Mouse (Mus musculus) T-cell, adult 2 months (primary cell): ENCODE results near the gene Foxd2.
A peak's percentile ranks its signal among the peaks of the same experiment; 100 is the strongest.

ENCODE experiments used
- DNase-seq: peaks from one replicate; pipeline ENCODE4 v3.0.0; 2022; ENCODE audit warnings: low spot score

The Foxd2 gene

GRCm38 (mm10) chr4:114908829-114909601 is at the start of gene Foxd2:
TSS of gene Foxd2 (minus strand) at chr4:114908873.
- DNase-seq, result peak; percentile 87

- no peak for DNase-seq
Measured at GRCm38 (mm10) chr4:114958231-114958630, 49.6 kb upstream of the Foxd2 start.

GRCm38 (mm10) chr4:114957403-114957802 is 48.7 kb upstream of the Foxd2 start:
- DNase-seq, result no peak

GRCm38 (mm10) chr4:114953172-114953571 is 44.5 kb upstream of the Foxd2 start:
- no peak for DNase-seq

- no peak for DNase-seq
Measured at GRCm38 (mm10) chr4:114947852-114948481, 39.3 kb upstream of the Foxd2 start.

GRCm38 (mm10) chr4:114947395-114947794 is 38.7 kb upstream of the Foxd2 start:
- DNase-seq, result peak; percentile 38

GRCm38 (mm10) chr4:114946416-114946815 is 37.7 kb upstream of the Foxd2 start:
- no peak for DNase-seq

GRCm38 (mm10) chr4:114945021-114945420 is 36.3 kb upstream of the Foxd2 start:
- no peak for DNase-seq

GRCm38 (mm10) chr4:114942583-114942982 is 33.9 kb upstream of the Foxd2 start:
- DNase-seq, result no peak

GRCm38 (mm10) chr4:114942112-114942511 is 33.4 kb upstream of the Foxd2 start:
- DNase-seq, result no peak

- DNase-seq, result no peak
Measured at GRCm38 (mm10) chr4:114941311-114941710, 32.6 kb upstream of the Foxd2 start.

- DNase-seq, result no peak
Measured at GRCm38 (mm10) chr4:114938248-114938647, 29.6 kb upstream of the Foxd2 start.

- DNase-seq, result no peak
Measured at GRCm38 (mm10) chr4:114937459-114938047, 28.9 kb upstream of the Foxd2 start.

- DNase-seq, result no peak
Measured at GRCm38 (mm10) chr4:114934188-114934587, 25.5 kb upstream of the Foxd2 start.

- DNase-seq, result no peak
Measured at GRCm38 (mm10) chr4:114932747-114933146, 24.1 kb upstream of the Foxd2 start.

- no peak for DNase-seq
Measured at GRCm38 (mm10) chr4:114929155-114929554, 20.5 kb upstream of the Foxd2 start.

GRCm38 (mm10) chr4:114925917-114926312 is 17.2 kb upstream of the Foxd2 start, which contains the start of gene Foxe3:
TSS of gene Foxe3 (minus strand) at chr4:114926013.
- no peak for DNase-seq

GRCm38 (mm10) chr4:114924971-114925916 is 16.6 kb upstream of the Foxd2 start:
- DNase-seq, result no peak

- peak; percentile 36 for DNase-seq
Measured at GRCm38 (mm10) chr4:114917091-114917490, 8.4 kb upstream of the Foxd2 start.

- DNase-seq, result no peak
Measured at GRCm38 (mm10) chr4:114916056-114916455, 7.4 kb upstream of the Foxd2 start.

- DNase-seq, result peak; percentile 39
Measured at GRCm38 (mm10) chr4:114913594-114913962, 4.9 kb upstream of the Foxd2 start.
